Mouse (Mus musculus): ENCODE measurements at regions not wholly inside any gene's neighbourhood (a gene's known extent, or its start where the extent isn't known, plus 50 kb on each side); places are given as distances from the start of the nearest gene placed in this dataset.

- TF ChIP-seq CTCF (IDR thresholded peaks at IDR 0.05; ENCODE audit: extremely low read depth, insufficient read depth, low read length) (no peak), POLR2A (IDR thresholded peaks at IDR 0.05; ENCODE audit: extremely low read depth, insufficient read depth, low read length) (no peak)
These were observed 51.9 kb upstream of the Tiparp start for GRCm38 (mm10) chr3:65476091-65476953.
